Mouse (Mus musculus) layer of hippocampus, postnatal 36 days (tissue): Measurements from ENCODE around the gene Hspg2. TPM values are rescaled to one million over a fixed set of nuclear protein-coding genes. Genes with fewer than 3 reads are reported as not detected.
"Not testable (repeated sequence)": the region's sequence is repeated elsewhere in the genome, so short reads cannot be mapped to it uniquely, and the experiment has no call there.

Experiments used
- DNase-seq, 2 experiments: peaks; one replicate each; pipeline ENCODE4 v3.0.0; 2022
- microRNA-seq, 2 experiments: library from miRNA; unstranded; fragments of <30 nt; microRNA quantifications; one replicate each; pipeline ENCODE4 v1.2.0; 2021
- total RNA-seq, 2 experiments: library from RNA; stranded (reverse); gene quantifications; 2 replicates each; pipeline ENCODE4 v1.2.3; 2021

Hspg2 gene
- total RNA-seq, 2 experiments from 2014 or later: 6.4 to 7.3 TPM

DNA sequence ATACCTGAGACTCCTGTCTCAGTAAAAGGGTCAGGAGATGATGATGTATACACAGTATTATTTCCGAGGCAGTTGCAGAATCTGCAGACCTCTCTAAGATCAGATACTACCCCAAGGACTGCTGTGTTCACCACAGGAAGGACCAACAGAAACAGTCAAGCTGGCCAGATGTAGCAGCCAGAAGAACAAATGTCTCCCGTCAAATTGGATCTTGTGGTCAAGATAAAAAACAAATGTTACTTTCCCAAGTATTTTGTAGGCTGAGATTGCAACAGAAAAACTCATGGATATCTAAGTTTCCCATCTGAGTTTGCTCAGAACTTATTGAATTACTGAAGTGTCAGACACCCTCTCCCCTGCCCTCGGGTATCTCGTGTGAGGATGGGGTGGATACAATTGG, 111.2 kb downstream of the Hspg2 start:
- DNase-seq: no peak

DNA sequence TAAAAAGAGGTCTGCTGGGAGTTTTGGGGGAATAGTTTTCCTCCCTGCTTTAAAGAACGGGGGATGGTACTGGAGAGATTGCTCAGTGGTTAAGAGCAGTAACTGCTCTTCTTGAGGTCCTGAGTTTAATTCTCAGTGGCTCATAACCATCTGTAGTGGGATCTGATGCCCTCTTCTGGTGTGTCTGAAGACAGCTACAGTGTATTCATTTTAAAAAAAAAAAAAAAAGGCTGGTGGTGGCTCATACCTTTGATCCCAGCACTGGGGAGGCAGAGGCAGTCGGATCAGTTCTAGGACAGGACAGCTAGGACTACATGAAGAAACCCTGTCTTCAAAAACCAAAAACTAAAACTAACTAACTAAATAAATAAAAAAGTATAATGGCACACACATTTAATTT, 111.7 kb downstream of the Hspg2 start:
- DNase-seq: no peak

DNA sequence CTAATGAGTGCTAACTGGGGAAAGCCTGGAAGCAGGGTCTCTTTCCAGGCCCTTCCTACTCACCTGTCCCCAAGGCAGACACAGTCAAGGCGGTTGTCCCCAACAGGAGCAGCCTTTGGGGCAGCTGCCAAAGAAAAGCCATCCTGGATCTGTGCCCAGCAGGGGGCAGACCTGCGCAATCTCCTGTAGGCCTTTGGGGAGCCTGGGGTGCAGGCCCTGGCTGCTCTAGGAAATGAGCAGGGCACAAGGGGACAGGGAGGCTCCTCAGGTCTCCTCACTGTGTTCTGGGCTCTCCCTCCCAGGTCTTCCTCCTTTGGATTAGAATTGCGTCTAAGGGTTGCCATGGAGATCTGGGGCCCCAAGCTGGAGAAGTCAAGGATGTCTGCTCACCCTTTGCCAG, 113.2 kb downstream of the Hspg2 start:
- DNase-seq: no peak

DNA sequence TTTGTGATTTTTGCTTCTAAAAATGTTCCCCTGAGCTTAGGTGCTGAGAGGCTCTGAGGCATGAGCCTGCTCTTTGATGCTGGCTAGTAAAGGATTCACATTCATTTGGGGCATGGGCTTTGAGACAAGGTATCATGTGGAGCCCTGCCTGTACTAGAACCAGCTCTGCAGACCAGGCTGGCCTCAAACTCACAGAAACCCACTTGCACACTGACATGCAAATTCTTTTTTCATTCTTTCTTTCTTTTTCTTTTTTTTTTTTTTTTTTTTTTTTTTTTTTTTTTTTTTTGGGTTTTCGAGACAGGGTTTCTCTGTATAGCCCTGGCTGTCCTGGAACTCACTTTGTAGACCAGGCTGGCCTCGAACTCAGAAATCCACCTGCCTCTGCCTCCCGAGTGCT, 120.5 kb downstream of the Hspg2 start:
- not testable (repeated sequence) for DNase-seq

DNA sequence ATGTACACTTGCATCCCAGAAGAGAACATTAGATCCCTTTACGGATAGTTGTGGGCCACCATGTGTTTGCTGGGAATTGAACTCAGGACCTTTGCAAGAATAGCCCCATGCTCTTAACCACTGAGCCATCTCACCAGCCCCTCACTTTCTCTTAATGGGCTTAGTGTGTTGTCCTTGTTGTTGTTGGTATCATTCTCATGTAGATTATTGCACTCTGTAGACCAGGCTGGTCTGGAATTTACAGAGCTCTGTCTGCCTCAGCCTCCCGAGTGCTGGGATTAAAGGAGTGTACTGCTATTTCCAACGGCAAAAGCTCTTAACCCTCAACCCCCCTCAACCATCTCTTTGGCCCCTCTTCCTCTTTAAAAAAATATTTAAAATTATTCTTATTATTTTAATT, 121.0 kb downstream of the Hspg2 start:
- DNase-seq: no peak

DNA sequence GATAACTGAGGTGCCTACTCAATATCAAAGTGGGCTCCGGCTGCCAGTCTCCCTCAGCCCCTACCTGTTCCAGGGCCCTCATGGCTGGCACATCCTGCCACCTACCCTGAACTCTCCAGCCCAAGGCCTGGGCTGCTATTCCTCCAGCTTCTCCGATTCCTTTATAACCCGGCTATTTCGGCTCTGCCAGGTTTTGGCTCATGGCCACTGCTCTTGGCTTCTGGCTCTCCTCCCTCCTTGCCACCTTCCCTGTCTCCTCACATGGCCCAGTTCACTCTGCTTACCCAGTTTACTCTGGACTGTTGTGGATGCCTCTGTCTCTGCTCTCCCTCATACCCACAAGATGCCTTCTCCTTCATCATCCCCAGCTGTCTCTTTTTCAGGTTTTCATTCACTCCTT, 122.4 kb downstream of the Hspg2 start:
- DNase-seq: no peak

DNA sequence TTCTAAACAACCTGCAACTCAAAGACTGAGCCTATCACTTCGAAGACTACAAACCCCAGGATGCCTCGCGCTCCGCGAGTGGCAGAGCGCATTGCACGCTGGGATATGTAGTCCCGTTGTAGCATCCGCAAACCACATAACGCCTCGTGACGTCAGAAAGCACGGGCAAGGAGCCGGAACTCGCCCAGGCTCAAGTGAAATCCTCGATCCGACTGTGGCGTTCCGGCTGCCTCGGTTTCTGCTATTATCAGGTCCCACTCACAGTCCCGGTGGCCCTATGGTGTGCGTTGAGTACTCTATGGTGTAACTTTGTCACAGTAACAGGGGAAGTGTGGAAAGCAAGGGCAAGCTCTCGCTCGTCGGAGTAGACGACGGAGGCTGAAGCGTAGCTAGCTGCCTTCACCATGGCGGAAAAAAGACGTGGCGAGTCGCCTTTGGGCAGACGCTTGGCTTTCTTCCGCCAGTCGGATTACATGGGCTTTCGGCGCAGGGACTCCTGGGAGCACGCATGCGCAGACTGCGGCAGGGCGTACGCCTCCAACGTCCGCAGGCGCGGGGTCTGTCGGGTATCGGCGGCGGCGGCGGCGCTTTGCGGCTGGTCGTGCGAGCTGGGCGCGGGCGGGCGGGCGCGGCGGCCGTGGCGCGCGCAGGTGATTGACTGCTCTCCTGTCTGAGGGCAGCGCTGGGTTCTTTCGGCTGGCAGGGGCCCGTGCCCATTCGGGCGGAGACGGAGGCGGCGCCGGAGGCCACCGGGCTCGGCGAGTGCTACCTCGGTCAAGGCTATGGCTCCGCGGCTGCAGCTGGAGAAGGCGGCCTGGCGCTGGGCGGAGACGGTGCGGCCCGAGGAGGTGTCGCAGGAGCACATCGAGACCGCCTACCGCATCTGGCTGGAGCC, 125.3 kb downstream of the Hspg2 start, which contains the start of gene Usp48:
Gene Usp48, plus strand, starts transcription at position 155 of the 895 bp plus-strand sequence.
- peak; percentile 99 for DNase-seq

DNA sequence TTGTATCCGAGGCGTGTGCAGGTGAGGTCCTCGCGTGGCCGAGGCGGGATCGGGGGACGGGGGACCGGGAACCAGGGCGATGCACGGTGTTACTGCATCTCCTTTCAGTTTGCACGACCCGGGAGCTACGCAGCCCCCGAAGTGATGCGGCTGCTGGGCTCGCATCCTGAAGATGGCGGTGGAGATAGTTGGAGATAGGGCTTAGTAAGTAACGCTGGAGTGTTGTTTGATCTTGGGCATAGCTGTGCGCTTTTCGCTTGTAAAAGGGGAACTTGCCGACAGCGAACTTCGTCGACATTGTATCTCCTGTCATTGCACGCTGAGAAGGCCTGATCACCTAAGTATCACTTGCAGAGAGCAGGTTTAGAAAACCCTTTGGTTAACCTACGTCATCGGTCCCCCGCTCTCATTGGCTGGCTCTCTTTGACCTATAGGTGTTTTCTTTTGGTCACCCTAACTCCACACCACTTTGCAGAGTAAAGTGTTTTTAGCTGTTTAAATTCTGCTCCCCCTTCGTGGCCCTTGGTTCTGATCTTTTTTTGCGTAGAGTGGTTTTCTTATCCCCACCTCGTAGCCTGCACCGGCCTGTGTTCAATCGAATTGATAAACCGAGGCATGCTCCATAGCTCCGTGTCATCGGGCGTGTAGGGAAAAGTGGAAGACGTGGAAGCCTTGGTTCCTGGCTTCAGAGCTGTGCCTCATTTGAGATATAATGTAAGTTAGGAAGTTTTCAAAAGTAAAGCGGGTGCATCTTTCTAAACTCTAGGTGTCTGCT, 126.1 kb downstream of the Hspg2 start:
- no peak for DNase-seq

DNA sequence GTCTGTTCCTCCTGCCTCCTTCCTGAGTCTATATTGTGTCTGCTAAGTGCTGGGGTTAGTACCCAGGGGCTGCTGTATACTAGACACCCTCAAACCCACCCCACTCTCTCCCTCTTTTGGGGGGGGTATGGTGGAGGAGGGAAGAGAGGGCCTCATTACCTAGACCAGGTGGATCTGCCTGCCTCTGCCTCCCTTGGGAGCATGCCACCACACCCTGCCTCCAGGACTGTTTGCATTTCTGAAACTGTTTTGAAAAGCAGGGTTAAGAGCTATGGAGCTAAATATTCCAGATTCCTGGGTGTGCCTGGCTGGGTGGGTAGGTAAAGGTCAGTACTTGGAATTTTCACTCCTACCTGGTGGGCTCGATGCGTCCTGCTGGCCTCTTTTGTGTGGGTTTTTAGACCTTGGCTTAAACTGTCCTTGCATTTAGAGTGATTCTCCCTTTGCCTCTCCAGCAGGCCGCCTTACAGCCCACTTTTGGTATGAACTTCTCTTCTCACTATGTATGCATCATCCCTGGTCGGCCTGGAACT, 128.6 kb downstream of the Hspg2 start:
- DNase-seq: no peak

DNA sequence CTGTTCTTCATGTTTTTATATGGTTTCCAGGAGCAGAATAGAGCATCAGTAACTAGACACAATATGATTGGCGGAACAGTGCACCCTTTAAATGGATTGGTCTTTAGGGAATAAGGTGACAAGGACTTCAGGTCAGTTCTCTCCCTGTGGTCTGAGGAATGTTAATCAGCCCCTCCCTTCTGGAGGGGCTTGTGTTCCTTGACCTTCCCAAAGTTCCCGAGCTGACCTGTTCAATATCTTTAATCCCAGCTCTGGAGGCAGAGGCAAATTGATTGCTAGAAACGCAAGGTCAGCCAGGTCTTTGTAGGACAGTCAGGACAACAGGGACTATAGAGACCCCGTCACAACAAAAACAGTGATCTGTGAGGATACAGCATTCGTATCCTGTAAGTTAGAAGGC, 130.0 kb downstream of the Hspg2 start:
- no peak for DNase-seq

DNA sequence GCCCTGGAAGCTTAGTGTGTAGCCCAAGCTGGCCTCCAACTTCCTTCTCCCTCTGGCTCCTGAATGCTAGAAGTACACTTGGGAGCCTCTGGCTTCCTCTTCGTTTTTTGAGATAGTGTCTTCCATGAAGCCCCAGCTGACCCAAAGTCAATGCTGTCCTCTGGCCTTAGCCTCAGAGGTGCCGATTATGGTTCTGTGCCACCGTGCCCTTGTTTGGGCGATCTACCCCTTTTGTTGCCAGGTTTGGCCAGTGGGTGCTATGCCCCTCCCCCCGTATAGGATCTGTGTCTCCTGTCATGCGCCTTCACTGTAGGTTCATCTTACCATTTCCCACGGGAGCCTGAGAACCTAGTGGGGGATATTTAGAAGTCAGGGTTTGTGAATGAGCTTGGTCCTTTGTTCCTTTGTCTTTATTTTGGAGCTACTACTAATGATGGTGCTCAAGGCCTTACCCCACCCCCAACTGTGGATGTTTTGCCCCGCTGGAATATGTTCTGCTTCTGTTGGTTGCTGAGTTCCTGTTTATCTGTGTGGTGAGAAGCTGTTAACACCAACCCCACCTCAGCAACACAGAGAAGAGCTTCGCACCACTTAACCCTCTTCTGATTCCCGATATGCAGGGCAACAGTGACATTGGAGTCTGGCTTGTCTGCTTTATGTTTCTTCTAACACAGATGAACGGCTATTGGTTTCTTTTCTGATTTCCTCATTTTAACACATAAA, 135.0 kb downstream of the Hspg2 start:
- DNase-seq: no peak

DNA sequence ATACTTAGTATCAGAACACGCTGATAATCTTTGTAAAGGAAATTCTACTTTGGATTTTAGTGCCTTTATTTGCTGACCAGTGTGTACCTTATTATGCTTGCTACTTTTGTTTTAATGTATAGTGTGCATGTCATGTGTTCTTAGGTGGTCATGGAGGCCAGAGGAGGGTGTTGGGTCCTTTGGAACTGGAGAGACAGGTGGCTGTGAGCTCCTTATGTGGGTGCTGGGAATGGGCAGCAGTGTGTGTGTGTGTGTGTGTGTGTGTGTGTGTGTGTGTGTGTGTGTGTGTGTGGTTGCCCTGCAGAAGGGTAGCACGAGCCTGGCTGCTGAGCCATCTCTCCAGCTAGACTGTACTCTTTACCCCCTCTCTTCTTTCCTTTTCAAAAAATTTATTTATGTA, 138.5 kb downstream of the Hspg2 start:
- DNase-seq: no peak

DNA sequence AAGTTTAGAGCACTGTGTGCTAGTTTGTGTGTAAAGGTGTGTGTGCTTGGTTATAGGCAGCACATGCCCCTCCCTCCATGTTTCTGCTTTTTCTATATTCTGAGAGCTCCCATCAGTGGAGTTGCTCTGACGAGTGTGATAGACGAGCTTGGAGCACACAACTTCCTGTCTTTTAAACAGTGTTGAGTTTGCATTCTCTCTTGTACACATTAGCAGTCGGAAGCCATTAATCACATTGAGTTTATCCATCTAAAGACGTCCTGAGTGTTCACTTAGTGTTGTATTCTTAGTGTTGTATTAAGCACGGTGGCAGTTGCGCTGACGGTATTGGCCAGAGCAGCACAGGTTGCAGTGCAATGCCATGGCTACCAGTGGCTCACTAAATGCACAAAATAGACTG, 140.7 kb downstream of the Hspg2 start:
- no peak for DNase-seq

DNA sequence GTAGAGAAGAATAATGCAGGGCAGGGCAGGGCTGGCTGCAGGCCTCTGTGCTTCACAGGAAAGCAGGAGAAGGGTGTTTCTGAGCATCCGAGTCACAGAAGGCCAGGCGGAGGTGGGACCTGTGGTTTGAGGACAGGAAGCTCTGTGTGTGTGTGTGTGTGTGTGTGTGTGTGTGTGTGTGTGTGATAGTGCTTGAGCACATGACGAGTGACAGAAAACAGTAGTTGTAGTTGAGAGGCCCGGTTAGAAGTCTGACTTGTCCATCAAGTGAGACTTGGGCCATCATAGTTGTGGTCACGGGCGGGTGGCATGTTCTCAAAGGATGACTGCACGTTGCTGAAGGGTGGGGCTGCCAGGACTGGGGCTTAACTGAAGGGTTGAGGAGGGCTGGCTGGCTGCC, 141.1 kb downstream of the Hspg2 start:
- DNase-seq: no peak

DNA sequence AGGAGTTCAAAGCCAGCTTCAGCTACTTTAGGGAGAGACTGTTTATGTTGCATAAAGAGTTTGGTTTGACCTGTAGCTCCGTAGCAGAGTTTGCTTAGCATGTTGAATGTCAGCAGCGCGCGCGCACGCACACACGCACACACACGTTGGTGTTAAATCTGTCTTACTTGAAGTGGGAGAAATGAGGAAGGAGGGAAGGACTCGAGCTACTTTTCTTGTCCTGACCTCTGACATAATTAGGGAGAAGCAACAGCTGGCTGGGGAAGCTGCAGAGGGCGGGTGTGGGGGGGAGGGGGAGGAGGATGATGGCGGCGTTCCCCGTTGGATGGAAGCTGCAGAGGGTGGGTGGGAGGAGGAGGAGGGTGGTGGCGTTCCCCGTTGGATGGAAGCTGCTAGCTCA, 141.7 kb downstream of the Hspg2 start:
- no peak for DNase-seq

Small RNAs within 50 kb of the gene (microRNA-seq; reads per million reads assigned to microRNA genes)
- 0.42 to 0.60 reads per million in 2 experiments for gene Mir7018

Other genes with a start within 250 kb of the Hspg2 start
- 1 to 10 TPM; 6.2 to 6.9 TPM for gene Wnt4, start 191.3 kb upstream of the Hspg2 start, total RNA-seq
- gene Cdc42, start 111.0 kb upstream of the Hspg2 start, total RNA-seq: 100 to 1,000 TPM; 302 to 334 TPM
- gene Cela3a, start 59.0 kb upstream of the Hspg2 start, total RNA-seq: not detected
- gene Cela3b, start 38.2 kb upstream of the Hspg2 start, total RNA-seq: not detected
- not detected for gene 1700013G24Rik, start 15.5 kb upstream of the Hspg2 start, total RNA-seq
- not detected for gene Ldlrad2, start 105.8 kb downstream of the Hspg2 start, total RNA-seq
- gene Usp48, start 125.0 kb downstream of the Hspg2 start, total RNA-seq: 100 to 1,000 TPM; 128 to 141 TPM
- gene Rap1gap, start 196.0 kb downstream of the Hspg2 start, total RNA-seq: 100 to 1,000 TPM; 273 to 281 TPM